Mouse (Mus musculus) limb, embryonic 10.5 days (tissue): ENCODE results near the gene Gm21887. TPM values are rescaled to one million over a fixed set of nuclear protein-coding genes. Genes with fewer than 3 reads are reported as not detected.
"Not testable (repeated sequence)": the region's sequence is repeated elsewhere in the genome, so short reads cannot be mapped to it uniquely, and the experiment has no call there.

ENCODE experiments used
- DNase-seq: peaks from one replicate; pipeline ENCODE4 v3.0.0-alpha.2; 2017; ENCODE audit warnings: low spot score
- H3K27ac ChIP-seq: fragments of 300-500 bp; sonication (generic); 2 replicates; pipeline ENCODE4 v1.5.1; 2016; ENCODE audit warnings: mild to moderate bottlenecking
- H3K27me3 ChIP-seq: fragments of 300-500 bp; sonication (generic); 2 replicates; pipeline ENCODE4 v1.6.1; 2016; ENCODE audit warnings: low read depth, mild to moderate bottlenecking; ENCODE audit not compliant: poor library complexity, severe bottlenecking
- H3K36me3 ChIP-seq: fragments of 300-500 bp; sonication (generic); 2 replicates; pipeline ENCODE4 v1.6.1; 2016; ENCODE audit warnings: mild to moderate bottlenecking, moderate library complexity
- H3K4me1 ChIP-seq: fragments of 300-500 bp; sonication (generic); 2 replicates; pipeline ENCODE4 v1.6.1; 2016
- H3K4me3 ChIP-seq: fragments of 300-500 bp; sonication (generic); 2 replicates; pipeline ENCODE4 v1.5.1; 2016; ENCODE audit warnings: mild to moderate bottlenecking, moderate library complexity
- H3K9me3 ChIP-seq: fragments of 300-500 bp; sonication (generic); replicated peaks from 2 replicates; pipeline ENCODE4 v1.6.1; 2016; ENCODE audit warnings: mild to moderate bottlenecking
- WGBS: fragments of 180-500 bp; shearing (Covaris S2); methylation state at CpG from one replicate; pipeline ENCODE4 v1.1.7; 2016; 5-methylcytosine and 5-hydroxymethylcytosine counted together
- polyA plus RNA-seq: library from polyadenylated mRNA; unstranded; fragments of >200 nt; fragmentation: Nextera tagmentation; extraction: Ambion mirVana; gene quantifications from 2 replicates; pipeline ENCODE4 v1.2.1, GENCODE M21; 2016

Gene Gm21887
- polyA plus RNA-seq, 1 experiment from 2014 or later: 254 TPM

DNA sequence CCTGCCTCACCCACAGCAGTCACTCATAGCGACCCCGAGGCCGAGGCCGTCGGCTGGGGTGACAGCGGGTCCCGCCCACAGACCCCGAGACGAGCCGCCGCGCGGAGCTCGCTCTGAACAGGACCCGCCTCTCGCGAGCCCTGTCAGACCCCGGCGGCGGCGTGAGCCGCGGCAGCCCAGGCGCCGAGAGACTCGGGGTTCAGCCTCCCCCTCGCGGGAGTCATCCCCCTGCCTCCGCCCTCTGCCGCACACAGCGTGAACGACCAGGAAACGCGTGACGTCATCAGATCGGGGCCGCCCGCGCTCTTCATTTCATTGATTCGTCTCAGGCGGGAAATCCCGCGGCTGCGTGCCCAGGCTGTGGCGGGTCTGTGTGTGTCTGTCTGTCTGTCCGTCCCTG is 12.5 kb upstream of the Gm21887 start:
- not testable (repeated sequence) for H3K4me1 ChIP-seq, H3K27ac ChIP-seq, H3K4me3 ChIP-seq, H3K36me3 ChIP-seq, H3K27me3 ChIP-seq, H3K9me3 ChIP-seq, DNase-seq
- WGBS: no CpG with 5 or more reads among the region's 46 CpGs

DNA sequence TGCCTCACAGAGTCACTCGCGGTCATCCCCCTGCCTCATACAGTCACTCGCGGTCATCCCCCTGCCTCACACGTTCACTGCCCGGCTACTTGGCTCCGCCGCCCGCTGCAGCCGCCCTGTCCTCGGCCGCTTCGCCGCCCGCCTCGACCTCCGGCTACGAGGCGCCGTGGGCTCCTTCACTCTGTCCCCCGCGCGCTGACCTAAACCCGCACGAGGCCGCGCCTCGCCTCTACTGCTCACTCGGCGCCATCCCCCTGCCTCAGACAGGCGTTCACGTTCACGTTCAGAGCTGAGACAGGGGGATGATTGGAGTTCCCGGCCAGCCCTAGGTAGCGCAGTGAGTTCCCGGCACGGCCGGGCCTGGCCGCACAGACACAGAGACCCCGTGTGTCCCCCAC is 12.0 kb upstream of the Gm21887 start:
- not testable (repeated sequence) for H3K4me1 ChIP-seq, DNase-seq, H3K36me3 ChIP-seq, H3K27me3 ChIP-seq, H3K27ac ChIP-seq, H3K9me3 ChIP-seq
- peak overlapping the region; percentile 47 for H3K4me3 ChIP-seq
- 10% methylated on average over 5 of the region's 40 CpGs for WGBS

DNA sequence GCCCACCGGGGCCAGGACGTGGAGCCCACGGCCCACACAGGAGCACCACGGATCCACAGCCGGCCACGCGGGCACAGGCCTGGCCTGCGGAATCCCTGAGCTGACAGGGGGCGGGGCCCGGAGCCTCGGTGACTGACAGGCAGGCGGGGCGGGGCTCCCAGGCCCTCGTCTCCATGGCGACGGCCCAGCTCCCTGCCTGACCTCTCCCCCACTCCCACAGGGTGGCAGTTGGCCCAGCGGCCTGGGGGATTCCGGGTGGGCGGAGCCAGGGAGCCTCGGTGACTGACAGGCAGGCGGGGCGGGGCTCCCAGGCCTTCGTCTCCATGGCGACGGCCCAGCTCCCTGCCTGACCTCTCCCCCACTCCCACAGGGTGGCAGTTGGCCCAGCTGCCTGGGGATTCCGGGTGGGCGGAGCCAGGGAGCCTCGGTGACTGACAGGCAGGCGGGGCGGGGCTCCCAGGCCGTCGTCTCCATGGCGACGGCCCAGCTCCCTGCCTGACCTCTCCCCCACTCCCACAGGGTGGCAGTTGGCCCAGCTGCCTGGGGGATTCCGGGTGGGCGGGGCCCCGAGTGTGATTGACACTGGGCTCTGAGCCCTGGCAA is 11.5 kb upstream of the Gm21887 start:
- not testable (repeated sequence) for H3K36me3 ChIP-seq, H3K27ac ChIP-seq, H3K9me3 ChIP-seq, H3K4me1 ChIP-seq, H3K27me3 ChIP-seq
- H3K4me3 ChIP-seq: peak overlapping the region; percentile 47
- peak; percentile 43 for DNase-seq
- 0% methylated on average over 4 of the region's 37 CpGs for WGBS

DNA sequence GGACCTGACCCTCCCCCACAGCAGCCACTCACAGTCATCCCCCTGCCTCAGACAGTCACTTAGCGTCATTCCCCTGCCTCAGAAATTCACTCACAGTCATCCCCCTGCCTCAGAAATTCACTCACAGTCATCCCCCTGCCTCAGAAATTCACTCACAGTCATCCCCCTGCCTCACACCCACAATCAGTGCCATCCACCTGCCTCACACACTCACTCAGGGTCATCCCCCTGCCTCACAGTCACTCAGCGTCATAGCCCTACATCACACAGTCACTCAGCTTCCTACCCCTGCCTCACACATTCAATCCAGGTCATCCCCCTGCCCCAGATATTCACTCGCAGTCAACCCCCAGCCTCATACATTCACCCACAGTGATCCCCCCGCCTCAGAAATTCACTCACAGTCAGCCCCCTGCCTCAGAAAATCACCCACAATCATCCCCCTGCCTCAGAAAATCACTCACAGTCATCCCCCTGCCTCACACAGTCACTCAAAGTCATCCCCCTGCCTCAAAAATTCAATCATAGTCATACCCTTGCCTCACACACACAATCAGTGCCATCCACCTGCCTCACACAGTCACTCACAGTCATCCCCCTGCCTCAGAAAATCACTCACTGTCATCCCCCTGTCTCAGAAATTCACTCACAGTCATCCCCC is 10.8 kb upstream of the Gm21887 start:
- peak; percentile 23 for DNase-seq
- H3K36me3 ChIP-seq, H3K27ac ChIP-seq, H3K4me3 ChIP-seq, H3K9me3 ChIP-seq, H3K27me3 ChIP-seq, H3K4me1 ChIP-seq: not testable (repeated sequence)
- 13% methylated on average over 2 of the region's 4 CpGs for WGBS

DNA sequence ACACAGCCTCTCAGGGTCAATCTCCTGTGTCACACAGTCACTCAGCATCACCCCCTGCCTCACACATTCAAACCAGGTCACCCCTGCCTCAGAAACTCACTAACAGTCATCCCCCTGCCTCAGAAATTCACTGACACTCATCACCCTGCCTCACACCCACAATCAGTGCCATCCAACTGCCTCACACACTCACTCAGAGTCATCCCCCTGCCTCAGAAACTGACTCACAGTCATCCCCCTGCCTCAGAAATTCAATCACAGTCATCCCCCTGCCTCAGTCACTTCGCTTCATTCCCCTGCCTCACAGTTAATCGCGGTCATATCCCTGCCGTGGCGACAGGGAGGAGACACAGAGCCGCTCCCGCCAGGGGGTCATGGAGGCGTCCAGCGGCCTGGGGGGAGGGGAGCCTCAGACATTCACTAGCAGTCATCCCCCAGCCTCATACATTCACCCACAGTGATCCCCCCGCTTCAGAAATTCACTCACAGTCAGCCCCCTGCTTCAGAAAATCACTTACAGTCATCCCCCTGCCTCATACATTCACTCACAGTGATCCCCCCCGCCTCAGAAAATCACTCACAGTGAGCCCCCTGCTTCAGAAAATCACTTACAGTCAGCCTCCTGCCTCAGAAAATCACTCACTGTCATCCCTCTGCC is 10.1 kb upstream of the Gm21887 start:
- H3K36me3 ChIP-seq, H3K4me1 ChIP-seq, H3K27ac ChIP-seq, H3K9me3 ChIP-seq, H3K4me3 ChIP-seq, H3K27me3 ChIP-seq: not testable (repeated sequence)
- 39% methylated on average over 6 of the region's 11 CpGs for WGBS
- DNase-seq: peak; percentile 29

DNA sequence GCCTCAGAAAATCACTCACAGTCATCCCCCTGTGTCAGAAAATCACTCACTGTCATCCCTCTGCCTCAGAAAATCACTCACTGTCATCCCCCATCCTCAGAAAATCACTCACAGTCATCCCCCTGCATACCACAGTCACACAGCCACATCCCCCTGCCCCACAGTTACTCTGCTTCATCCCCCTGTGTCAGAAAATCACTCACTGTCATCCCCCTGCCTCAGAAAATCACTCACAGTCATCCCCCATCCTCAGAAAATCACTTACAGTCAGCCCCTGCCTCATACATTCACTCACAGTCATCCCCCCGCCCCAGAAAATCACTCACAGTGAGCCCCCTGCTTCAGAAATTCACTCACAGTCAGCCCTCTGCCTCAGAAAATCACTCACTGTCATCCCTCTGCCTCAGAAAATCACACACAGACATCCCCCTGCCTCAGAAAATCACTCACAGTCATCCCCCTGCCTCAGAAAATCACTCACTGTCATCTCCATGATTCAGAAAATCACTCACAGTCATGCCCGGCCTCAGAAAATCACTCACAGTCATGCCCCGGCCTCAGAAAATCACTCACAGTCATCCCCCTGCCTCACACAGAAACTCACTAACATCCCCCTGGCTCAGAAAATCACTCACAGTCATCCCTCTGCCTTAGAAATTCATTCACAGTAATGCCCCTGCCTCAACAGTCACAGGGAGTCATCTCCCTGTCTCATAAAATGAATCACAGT is 9.4 kb upstream of the Gm21887 start:
- H3K27me3 ChIP-seq, H3K9me3 ChIP-seq, H3K36me3 ChIP-seq, H3K4me1 ChIP-seq, H3K27ac ChIP-seq, H3K4me3 ChIP-seq: not testable (repeated sequence)
- DNase-seq: peak; percentile 24
- 11% methylated on average over 1 of the region's 3 CpGs for WGBS

DNA sequence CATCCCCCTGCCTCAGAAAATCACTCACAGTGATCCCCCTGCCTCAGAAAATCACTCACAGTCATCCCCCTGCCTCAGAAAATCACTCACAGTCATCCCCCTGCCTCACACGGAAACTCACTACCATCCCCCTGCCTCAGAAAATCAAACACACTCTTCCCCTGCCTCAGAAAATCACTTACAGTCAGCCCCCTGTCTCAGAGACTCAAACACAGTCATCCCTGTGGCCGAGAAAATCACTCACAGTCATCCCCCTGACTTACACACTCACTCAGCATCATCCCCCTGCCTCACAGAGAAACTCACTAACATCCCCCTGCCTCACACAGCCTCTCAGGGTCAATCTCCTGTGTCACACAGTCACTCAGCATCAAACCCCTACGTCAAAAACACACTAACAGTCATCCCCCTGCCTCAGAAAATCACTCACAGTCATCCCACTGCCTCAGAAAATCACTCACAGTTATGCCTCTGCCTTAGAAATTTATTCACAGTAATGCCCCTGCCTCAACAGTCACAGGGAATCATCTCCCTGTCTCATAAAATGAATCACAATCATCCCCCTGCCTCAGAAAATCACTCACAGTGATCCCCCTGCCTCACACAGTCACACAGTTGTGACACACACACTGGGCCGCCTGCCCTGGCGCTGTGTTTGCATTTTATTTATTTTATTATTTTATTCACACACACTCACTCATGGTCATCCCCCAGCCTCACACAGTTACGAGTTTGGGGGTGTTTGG is 8.6 kb upstream of the Gm21887 start:
- H3K4me3 ChIP-seq, H3K4me1 ChIP-seq, H3K36me3 ChIP-seq, H3K9me3 ChIP-seq, H3K27me3 ChIP-seq: not testable (repeated sequence)
- H3K27ac ChIP-seq: peak overlapping the region; percentile 1; the same call in 1 of the 2 replicates
- DNase-seq: peak; percentile 31
- 46% methylated on average over 6 of the region's 6 CpGs for WGBS

DNA sequence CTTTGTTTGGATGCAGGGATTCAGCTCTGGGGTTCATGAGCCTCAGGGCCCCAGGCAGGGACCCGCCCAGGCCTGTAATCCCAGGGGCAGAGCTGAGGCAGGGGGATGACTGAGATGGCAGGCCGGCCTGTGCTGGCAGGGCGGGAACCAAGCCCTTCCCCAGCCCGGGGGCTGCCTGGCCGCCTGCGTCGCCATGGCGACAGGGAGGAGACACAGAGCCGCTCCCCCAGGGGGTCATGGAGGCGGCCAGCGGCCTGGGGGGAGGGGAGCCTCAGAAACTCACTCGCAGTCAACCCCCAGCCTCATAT is 8.1 kb upstream of the Gm21887 start:
- H3K27ac ChIP-seq: 0 out of 2 replicates have a peak overlapping the region, but pooled peaks have one; percentile 1
- H3K36me3 ChIP-seq, H3K27me3 ChIP-seq, H3K4me1 ChIP-seq, H3K4me3 ChIP-seq, DNase-seq, H3K9me3 ChIP-seq: not testable (repeated sequence)
- WGBS: 33% methylated on average over 7 of the region's 12 CpGs

DNA sequence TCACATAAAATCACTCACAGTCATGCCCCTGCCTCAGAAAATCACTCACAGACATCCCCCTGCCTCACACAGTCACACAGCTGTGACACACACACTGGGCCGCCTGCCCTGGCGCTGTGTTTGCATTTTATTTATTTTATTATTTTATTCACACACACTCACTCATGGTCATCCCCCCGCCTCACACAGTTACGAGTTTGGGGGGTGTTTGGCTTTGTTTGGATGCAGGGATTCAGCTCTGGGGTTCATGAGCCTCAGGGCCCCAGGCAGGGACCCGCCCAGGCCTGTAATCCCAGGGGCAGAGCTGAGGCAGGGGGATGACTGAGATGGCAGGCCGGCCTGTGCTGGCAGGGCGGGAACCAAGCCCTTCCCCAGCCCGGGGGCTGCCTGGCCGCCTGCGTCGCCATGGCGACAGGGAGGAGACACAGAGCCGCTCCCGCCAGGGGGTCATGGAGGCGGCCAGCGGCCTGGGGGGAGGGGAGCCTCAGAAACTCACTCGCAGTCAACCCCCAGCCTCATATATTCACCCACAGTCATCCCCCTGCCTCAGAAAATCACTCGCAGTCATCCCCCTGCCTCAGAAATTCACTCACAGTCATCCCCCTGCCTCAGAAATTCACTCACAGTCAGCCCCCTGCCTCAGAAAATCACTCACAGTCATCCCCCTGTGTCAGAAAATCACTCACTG is 6.8 kb upstream of the Gm21887 start:
- H3K27ac ChIP-seq, H3K4me1 ChIP-seq, H3K36me3 ChIP-seq, DNase-seq, H3K27me3 ChIP-seq, H3K9me3 ChIP-seq, H3K4me3 ChIP-seq: not testable (repeated sequence)
- 55% methylated on average over 13 of the region's 18 CpGs for WGBS

DNA sequence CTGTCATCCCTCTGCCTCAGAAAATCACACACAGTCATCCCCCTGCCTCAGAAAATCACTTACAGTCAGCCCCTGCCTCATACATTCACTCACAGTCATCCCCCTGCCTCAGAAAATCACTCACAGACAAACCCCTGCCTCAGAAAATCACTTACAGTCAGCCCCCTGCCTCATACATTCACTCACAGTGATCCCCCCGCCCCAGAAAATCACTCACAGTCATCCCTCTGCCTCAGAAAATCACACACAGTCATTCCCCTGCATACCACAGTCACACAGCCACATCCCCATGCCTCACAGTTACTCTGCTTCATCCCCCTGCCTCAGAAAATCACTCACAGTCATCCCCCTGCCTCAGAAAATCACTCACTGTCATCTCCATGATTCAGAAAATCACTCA is 5.9 kb upstream of the Gm21887 start:
- not testable (repeated sequence) for DNase-seq, H3K4me3 ChIP-seq, H3K27ac ChIP-seq, H3K4me1 ChIP-seq, H3K27me3 ChIP-seq, H3K36me3 ChIP-seq
- H3K9me3 ChIP-seq: peaks cover 15% of the 10 kb centered on the region
- WGBS: 26% methylated on average over 1 of the region's 1 CpGs

DNA sequence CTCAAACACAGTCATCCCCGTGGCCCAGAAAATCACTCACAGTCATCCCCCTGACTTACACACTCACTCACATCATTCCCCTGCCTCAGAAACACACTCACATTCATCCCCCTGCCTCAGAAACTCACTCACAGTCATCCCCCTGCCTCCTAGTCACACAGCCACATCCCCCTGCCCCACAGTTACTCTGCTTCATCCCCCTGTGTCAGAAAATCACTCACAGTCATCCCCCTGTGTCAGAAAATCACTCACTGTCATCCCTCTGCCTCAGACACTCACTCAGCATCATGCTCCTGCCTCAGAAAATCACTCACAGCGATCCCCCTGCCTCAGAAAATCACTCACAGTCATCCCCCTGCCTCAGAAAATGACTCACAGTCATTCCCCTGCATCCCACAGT is 5.2 kb upstream of the Gm21887 start:
- H3K27me3 ChIP-seq, H3K36me3 ChIP-seq, H3K4me3 ChIP-seq: not testable (repeated sequence)
- H3K9me3 ChIP-seq: peaks cover 19% of the 10 kb centered on the region
- WGBS: 55% methylated on average over 2 of the region's 2 CpGs
- H3K4me1 ChIP-seq: peaks cover 11% of the 10 kb centered on the region; the same call in 1 of the 2 replicates
- peak; percentile 59 for DNase-seq
- peak overlapping the region; percentile 1; the same call in 1 of the 2 replicates for H3K27ac ChIP-seq

DNA sequence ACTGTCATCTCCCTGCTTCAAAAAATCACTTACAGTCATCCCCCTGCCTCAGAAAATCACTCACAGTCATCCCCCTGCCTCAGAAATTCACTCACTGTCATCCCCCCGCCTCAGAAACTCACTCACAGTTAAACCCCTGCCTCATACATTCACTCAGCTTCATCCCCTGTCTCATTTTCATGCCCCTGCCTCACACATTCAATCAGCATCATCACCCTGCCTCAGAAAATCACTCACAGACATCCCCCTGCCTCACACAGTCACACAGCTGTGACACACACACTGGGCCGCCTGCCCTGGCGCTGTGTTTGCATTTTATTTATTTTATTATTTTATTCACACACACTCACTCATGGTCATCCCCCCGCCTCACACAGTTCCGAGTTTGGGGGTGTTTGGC is 4.7 kb upstream of the Gm21887 start:
- not testable (repeated sequence) for H3K36me3 ChIP-seq, H3K27ac ChIP-seq, H3K27me3 ChIP-seq, H3K4me3 ChIP-seq
- peak; percentile 30 for DNase-seq
- peaks cover 24% of the 10 kb centered on the region for H3K9me3 ChIP-seq
- peaks cover 11% of the 10 kb centered on the region; the same call in 1 of the 2 replicates for H3K4me1 ChIP-seq
- 42% methylated on average over 5 of the region's 5 CpGs for WGBS
